Mouse (Mus musculus) hindbrain, embryonic 11.5 days (tissue): ENCODE results near the gene Tlx3. TPM values are rescaled to one million over a fixed set of nuclear protein-coding genes. Genes with fewer than 3 reads are reported as not detected.

Experiments used
- polyA plus RNA-seq: library from polyadenylated mRNA; unstranded; fragments of >200 nt; fragmentation: Nextera tagmentation; extraction: Ambion mirVana; gene quantifications from 2 replicates; pipeline ENCODE4 v1.2.1, GENCODE M21; 2014

Tlx3 gene
- polyA plus RNA-seq, 1 experiment from 2014 or later, result 12.9 TPM

Other genes starting within 250 kb of the Tlx3 start
- gene Fgf18, start 56.2 kb downstream of the Tlx3 start, polyA plus RNA-seq, result 6.4 and 8.1 TPM in 2 replicates
- gene Npm1, start 40.4 kb downstream of the Tlx3 start, polyA plus RNA-seq, result 962 and 974 TPM in 2 replicates
- gene Gm12117, start 73.1 kb upstream of the Tlx3 start, polyA plus RNA-seq, result 0.34 TPM in 1 of 2 replicates, not detected in the other